Mouse (Mus musculus) liver, embryonic 14.5 days (tissue): ENCODE results near the gene Ddhd1.

Experiments
- CTCF ChIP-seq: IDR thresholded peaks from 2 replicates; pipeline ENCODE4 v1.5.1; 2016; ENCODE audit warnings: antibody characterized with exemption, low read depth, control low read depth
- EP300 ChIP-seq: IDR thresholded peaks from 2 replicates; pipeline ENCODE4 v1.6.1; 2016; ENCODE audit warnings: antibody characterized with exemption, low read depth

DNA sequence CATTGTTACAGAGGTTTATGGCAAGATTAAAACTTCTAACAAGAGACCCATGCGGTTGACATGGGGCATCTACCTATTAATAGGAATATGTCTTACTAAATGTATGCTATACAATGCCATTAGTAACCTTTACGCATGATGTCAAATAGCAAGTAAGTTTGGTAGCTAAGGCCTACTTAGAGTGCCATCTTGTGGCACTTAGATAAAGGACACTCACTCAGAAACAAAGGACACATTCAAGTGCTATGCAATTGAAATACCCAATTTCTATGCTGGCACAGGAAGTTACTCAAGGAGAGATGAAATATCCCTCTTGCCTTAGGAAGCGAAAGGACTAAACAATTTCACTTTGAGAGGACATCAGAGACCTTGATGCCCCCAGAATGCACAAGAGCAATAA lies 55.9 kb downstream of the Ddhd1 start:
- TF ChIP-seq CTCF (peak; percentile 45; the same call in 1 of the 2 replicates), EP300 (no peak)
